Mouse (Mus musculus) erythroblast, embryonic 14.5 days (primary cell): ENCODE measurements around the gene Pimreg.

Source experiments
- GATA1 ChIP-seq: IDR thresholded peaks from 2 replicates; pipeline ENCODE4 v1.6.1; 2012; ENCODE audit warnings: low read length, inconsistent platforms, mixed read lengths
- TAL1 ChIP-seq: IDR thresholded peaks from 3 replicates; pipeline ENCODE4 v1.6.1; 2012; ENCODE audit warnings: low read length, inconsistent platforms, mixed read lengths

- TF ChIP-seq TAL1 (no peak), GATA1 (no peak)
Observed at GRCm38 (mm10) chr11:72002138-72002853, 39.5 kb upstream of the Pimreg start.
